Mouse (Mus musculus) CD4-positive, CD25-positive, alpha-beta regulatory T cell, adult 4 months (primary cell): ENCODE results near the gene Pde6g. TPM values are rescaled to one million over a fixed set of nuclear protein-coding genes. Genes with fewer than 3 reads are reported as not detected.

ENCODE experiments used
- ATAC-seq: one replicate; pipeline ENCODE4 v1.8.0; 2017
- polyA plus RNA-seq, 2 experiments: library from polyadenylated mRNA; unstranded; fragments of 100-300 nt; shearing (Covaris generic); gene quantifications; one replicate each; pipeline ENCODE4 v1.2.1; 2017

The Pde6g gene
- polyA plus RNA-seq, 2 experiments from 2014 or later, result 0.83 TPM; not detected in 1

- peak; percentile 100 for ATAC-seq
Observed at GRCm38 (mm10) chr11:120467051-120467735, 13.9 kb upstream of the Pde6g start, which contains the start of gene Arl16. Gene Arl16, minus strand, starts transcription at chr11:120467607.

- no peak for ATAC-seq
Observed at GRCm38 (mm10) chr11:120465521-120465920, 12.2 kb upstream of the Pde6g start.

GRCm38 (mm10) chr11:120464365-120464764, 11.1 kb upstream of the Pde6g start:
- ATAC-seq, result no peak

- no peak for ATAC-seq
Observed at GRCm38 (mm10) chr11:120463536-120463935, 10.2 kb upstream of the Pde6g start.

GRCm38 (mm10) chr11:120458847-120459597, 5.7 kb upstream of the Pde6g start:
- ATAC-seq, result no peak

- peak; percentile 100 for ATAC-seq
Observed at GRCm38 (mm10) chr11:120457772-120458751, 4.8 kb upstream of the Pde6g start, which contains the start of the genes Oxld1 and Ccdc137. Gene Oxld1, minus strand, starts transcription at chr11:120458068. Gene Ccdc137, plus strand, starts transcription at chr11:120458115.

- ATAC-seq, result peak; percentile 8
Observed at GRCm38 (mm10) chr11:120457370-120457769, 4.1 kb upstream of the Pde6g start.

GRCm38 (mm10) chr11:120455413-120455812, 2.1 kb upstream of the Pde6g start:
- ATAC-seq, result no peak

- no peak for ATAC-seq
Observed at GRCm38 (mm10) chr11:120454965-120455364, 1.7 kb upstream of the Pde6g start.

- no peak for ATAC-seq
Observed at GRCm38 (mm10) chr11:120452246-120452645, 1.1 kb downstream of the Pde6g start.

- ATAC-seq, result no peak
Observed at GRCm38 (mm10) chr11:120447179-120447578, 6.1 kb downstream of the Pde6g start.

GRCm38 (mm10) chr11:120445475-120445874, 7.8 kb downstream of the Pde6g start:
- ATAC-seq, result no peak

- ATAC-seq, result no peak
Observed at GRCm38 (mm10) chr11:120444106-120444505, 9.2 kb downstream of the Pde6g start.

GRCm38 (mm10) chr11:120442765-120443280, 10.5 kb downstream of the Pde6g start:
- no peak for ATAC-seq

GRCm38 (mm10) chr11:120442344-120442743, 11.0 kb downstream of the Pde6g start, which contains the start of gene Tspan10:
Gene Tspan10, plus strand, starts transcription at chr11:120442644.
- ATAC-seq, result no peak

GRCm38 (mm10) chr11:120437857-120438385, 15.4 kb downstream of the Pde6g start:
- no peak for ATAC-seq

- ATAC-seq, result peak; percentile 45
Observed at GRCm38 (mm10) chr11:120437152-120437856, 16.0 kb downstream of the Pde6g start, which contains the start of gene Nploc4. Gene Nploc4, minus strand, starts transcription at chr11:120437708.

- ATAC-seq, result no peak
Observed at GRCm38 (mm10) chr11:120426727-120427126, 26.6 kb downstream of the Pde6g start.

GRCm38 (mm10) chr11:120423569-120424295, 29.6 kb downstream of the Pde6g start:
- no peak for ATAC-seq
